Mouse (Mus musculus) cerebellum, adult 9-10 months (tissue): Measurements from ENCODE around the gene Gm47969.

Source experiments
- DNase-seq: peaks from one replicate; pipeline ENCODE4 v3.0.0; 2022

Gm47969 gene

GRCm38 (mm10) chr1:83076190-83076917, 31.6 kb downstream of the Gm47969 start:
- peak; percentile 10 for DNase-seq

DNA sequence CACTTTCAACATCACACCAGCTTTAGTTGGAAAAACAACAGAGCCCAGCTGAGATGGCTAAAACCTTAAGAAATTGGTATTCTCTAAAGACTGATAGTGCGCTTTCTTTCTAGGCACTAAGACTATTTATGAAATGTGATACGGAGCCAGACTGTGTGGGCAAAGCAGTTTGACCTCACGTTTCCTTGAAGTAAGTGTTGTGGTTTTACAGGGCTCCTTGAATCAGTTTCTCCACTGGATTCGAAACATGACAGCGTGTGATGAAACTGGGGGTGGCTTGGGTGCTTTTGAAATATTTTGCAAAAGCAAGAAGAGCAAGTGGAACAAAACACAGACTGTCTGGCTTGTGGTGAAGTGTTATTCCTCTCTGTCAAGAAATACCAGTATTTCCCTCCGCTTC, 32.3 kb downstream of the Gm47969 start:
- DNase-seq = no peak

DNA sequence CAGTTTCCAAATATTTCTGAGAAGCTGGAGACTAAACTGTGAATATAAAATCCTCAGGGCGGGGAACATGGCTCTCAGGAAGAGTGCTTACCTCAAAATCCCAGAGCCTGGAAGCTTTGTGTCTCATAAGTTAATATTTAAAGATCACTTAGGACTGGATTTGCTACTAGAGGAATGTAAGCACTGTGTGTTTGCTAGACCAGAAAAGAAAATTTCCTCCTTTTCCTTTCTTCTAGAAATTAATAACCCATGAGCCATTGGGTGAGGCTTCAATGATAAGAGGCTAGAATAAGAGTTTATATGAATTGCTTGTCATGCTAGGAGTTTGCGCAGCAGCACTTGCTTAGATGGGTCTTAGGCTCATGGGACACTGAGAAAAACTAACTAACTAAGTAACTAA, 40.1 kb downstream of the Gm47969 start:
- DNase-seq = no peak

DNA sequence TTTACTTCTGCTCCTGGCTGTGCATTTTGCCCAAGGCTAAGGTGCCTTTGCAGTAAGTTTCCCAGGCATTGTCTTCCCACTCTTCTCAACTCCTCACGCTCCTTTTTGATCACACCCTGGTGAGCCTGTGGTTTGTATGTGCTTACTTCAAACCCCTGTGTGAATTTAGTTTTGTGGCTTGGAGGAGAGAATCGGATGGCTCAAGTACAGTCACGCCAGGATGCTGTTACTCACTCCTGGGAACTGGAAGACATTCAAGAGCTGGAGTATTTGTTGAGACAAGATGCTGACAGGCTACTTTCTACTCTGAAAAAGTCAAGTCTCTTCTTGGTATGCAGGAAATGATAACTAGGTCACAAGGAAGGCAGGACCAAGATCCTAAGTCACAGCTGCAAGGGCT, 46.5 kb downstream of the Gm47969 start:
- DNase-seq = no peak
